In the genomic region with DNA sequence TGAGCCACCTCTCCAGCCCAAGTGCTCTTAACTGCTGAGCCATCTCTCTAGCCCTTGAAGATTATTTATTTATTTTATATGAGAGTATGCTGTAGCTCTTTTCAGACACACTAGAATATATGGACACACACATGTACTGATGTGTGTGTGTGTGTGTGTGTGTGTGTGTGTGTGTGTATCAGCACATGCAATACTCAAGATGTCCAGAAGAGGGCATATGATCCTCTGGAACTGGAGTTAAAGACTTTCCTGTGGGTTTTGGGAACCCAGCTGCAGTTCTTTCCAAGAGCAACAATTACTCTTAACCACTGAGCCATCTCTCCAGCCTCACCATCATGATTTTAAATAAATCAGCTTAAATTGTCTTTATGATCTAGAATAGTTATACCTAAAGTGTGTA, we compare ENCODE assay signal across 1 mouse cellular context.
TF ChIP-seq lines count a peak whose summit lies in the region.

No protein-coding gene starts in this region.

TF ChIP-seq in MEL, 35 proteins besides CTCF, POLR2A, EP300 and RAD21 (continued from another document):
- TF ChIP-seq USF2 (IDR thresholded peaks at IDR 0.05; ENCODE audit: borderline replicate concordance in 1 of 2, insufficient read depth in 1 of 2, low read depth in 1 of 2, low read length in 2 of 2) (no peak), MAX (IDR thresholded peaks at IDR 0.05; ENCODE audit: low read length) (no peak), ZKSCAN1 (IDR thresholded peaks at IDR 0.05; ENCODE audit: low read depth, low read length) (no peak), UBTF (IDR thresholded peaks at IDR 0.05; ENCODE audit: borderline replicate concordance, insufficient read depth, low read depth, low read length) (no peak), MXI1 (IDR thresholded peaks at IDR 0.05; ENCODE audit: low read depth, low read length) (no peak)
TF ChIP-seq in MEL: peak in this region for 1.
